Mouse (Mus musculus): ENCODE measurements around the gene Rsph3a.
"Not testable (repeated sequence)": the region's sequence is repeated elsewhere in the genome, so short reads cannot be mapped to it uniquely, and the experiment has no call there.

DNA sequence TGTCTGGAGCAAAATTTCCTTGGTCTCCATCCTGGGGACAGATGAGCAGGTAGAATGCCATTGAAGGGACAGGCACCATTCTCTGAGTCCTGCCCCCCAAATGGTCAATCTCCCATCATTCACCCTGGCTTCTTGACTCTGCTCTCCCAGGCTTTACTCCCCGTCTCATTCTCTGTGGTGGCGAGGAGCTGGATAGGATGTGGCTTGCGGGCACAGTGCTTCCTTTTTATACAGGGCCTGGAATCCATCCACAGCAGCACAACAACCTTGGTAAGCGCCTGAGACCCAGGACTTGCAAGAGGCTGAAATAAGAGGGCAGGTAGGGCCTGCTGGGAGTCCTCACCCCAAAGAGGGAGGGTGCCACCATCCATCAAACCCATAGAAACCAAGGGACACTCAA is 68.6 kb downstream of the Rsph3a start:
- TF ChIP-seq POLR2A (IDR thresholded peaks at IDR 0.05; ENCODE audit: control insufficient read depth, extremely low read depth, insufficient read depth, low read length, poor library complexity); CTCF (IDR thresholded peaks at IDR 0.05; ENCODE audit: borderline replicate concordance, control insufficient read depth, extremely low read depth, insufficient read depth, low read length, poor library complexity): not testable (repeated sequence)
